24 mouse cellular contexts compared by ENCODE assay signal in genomic region chr2:180654666-180655065, GRCm38 (mm10). TPM values are rescaled to one million over a fixed set of nuclear protein-coding genes. Genes with fewer than 3 reads are reported as not detected.
DNase-seq lines count a peak whose midpoint lies in the region; ATAC-seq and TF ChIP-seq lines count a peak whose summit lies in the region.
"Had no signal": no experiment of that assay in that cellular context is flagged by ENCODE, and none has a peak within 500 bp of the region (broad histone marks: within the 10 kb centered on the region; RNA-seq: fewer than 3 reads in every experiment).

No protein-coding gene starts in this region.

- H3K4me1 ChIP-seq in forebrain, embryonic 10.5 days, result peaks cover 22% of the 10 kb centered on the region
- no peaks in the 10 kb centered on the region for H3K4me1 ChIP-seq in forebrain, postnatal 0 days (ENCODE audit: insufficient read depth)
- peaks cover 22% of the 10 kb centered on the region for H3K4me1 ChIP-seq in hindbrain, embryonic 10.5 days (replicated peaks)
- peaks cover 16% of the 10 kb centered on the region for H3K4me1 ChIP-seq in hindbrain, embryonic 12.5 days
- H3K4me1 ChIP-seq in midbrain, embryonic 12.5 days, result peaks cover 14% of the 10 kb centered on the region
- H3K4me1 ChIP-seq in midbrain, postnatal 0 days (ENCODE audit: insufficient read depth, low read length), result no peaks in the 10 kb centered on the region

- ATAC-seq in forebrain, postnatal 0 days, result no peak
- no peak for ATAC-seq in hindbrain, embryonic 12.5 days (ENCODE audit: low FRiP score)
- no peak for ATAC-seq in midbrain, embryonic 12.5 days (ENCODE audit: low FRiP score, low read depth)
- no peak for ATAC-seq in midbrain, postnatal 0 days (ENCODE audit: low FRiP score)
- ATAC-seq: activated CD4-positive, CD25-positive, alpha-beta regulatory T cell, adult 4 months; forebrain, embryonic 13.5 days; forebrain, embryonic 16.5 days; intestine, postnatal 0 days had no signal

- no peaks in the 10 kb centered on the region for H3K27me3 ChIP-seq in forebrain, embryonic 10.5 days (ENCODE audit: poor library complexity, severe bottlenecking)
- no peaks in the 10 kb centered on the region for H3K27me3 ChIP-seq in forebrain, postnatal 0 days (ENCODE audit: insufficient read depth, low read length)
- H3K27me3 ChIP-seq in hindbrain, embryonic 10.5 days (ENCODE audit: insufficient read depth, poor library complexity, severe bottlenecking), result no peaks in the 10 kb centered on the region
- H3K27me3 ChIP-seq in hindbrain, embryonic 12.5 days, result no peaks in the 10 kb centered on the region
- no peaks in the 10 kb centered on the region for H3K27me3 ChIP-seq in midbrain, embryonic 12.5 days
- no peaks in the 10 kb centered on the region for H3K27me3 ChIP-seq in midbrain, postnatal 0 days (ENCODE audit: insufficient read depth, low read length)
- H3K27me3 ChIP-seq: embryonic facial prominence, embryonic 13.5 days; forebrain, embryonic 13.5 days; hindbrain, embryonic 15.5 days had no signal

- H3K9me3 ChIP-seq in forebrain, embryonic 10.5 days, result no peaks in the 10 kb centered on the region
- H3K9me3 ChIP-seq in forebrain, postnatal 0 days (ENCODE audit: low read length), result no peaks in the 10 kb centered on the region
- H3K9me3 ChIP-seq in hindbrain, embryonic 10.5 days, result no peaks in the 10 kb centered on the region
- no peaks in the 10 kb centered on the region for H3K9me3 ChIP-seq in hindbrain, embryonic 12.5 days (replicated peaks)
- no peaks in the 10 kb centered on the region for H3K9me3 ChIP-seq in midbrain, embryonic 12.5 days
- no peaks in the 10 kb centered on the region for H3K9me3 ChIP-seq in midbrain, postnatal 0 days (ENCODE audit: low read length)
- H3K9me3 ChIP-seq: embryonic facial prominence, embryonic 13.5 days; forebrain, embryonic 13.5 days; hindbrain, embryonic 15.5 days had no signal

- H3K9ac ChIP-seq in forebrain, postnatal 0 days, result no peak overlapping the region
- no peak overlapping the region for H3K9ac ChIP-seq in hindbrain, embryonic 12.5 days
- H3K9ac ChIP-seq in midbrain, embryonic 12.5 days (replicated peaks), result no peak overlapping the region
- no peak overlapping the region for H3K9ac ChIP-seq in midbrain, postnatal 0 days (replicated peaks; ENCODE audit: low read length, poor library complexity, severe bottlenecking)
- H3K9ac ChIP-seq: embryonic facial prominence, embryonic 13.5 days; forebrain, embryonic 13.5 days; hindbrain, embryonic 15.5 days had no signal

- H3K4me2 ChIP-seq in forebrain, postnatal 0 days (ENCODE audit: low read depth), result no peak overlapping the region
- H3K4me2 ChIP-seq in hindbrain, embryonic 12.5 days (replicated peaks), result no peak overlapping the region
- no peak overlapping the region for H3K4me2 ChIP-seq in midbrain, embryonic 12.5 days (replicated peaks)
- H3K4me2 ChIP-seq in midbrain, postnatal 0 days (ENCODE audit: low read depth, low read length, poor library complexity, severe bottlenecking), result no peak overlapping the region
- H3K4me2 ChIP-seq: embryonic facial prominence, embryonic 13.5 days; forebrain, embryonic 13.5 days; hindbrain, embryonic 15.5 days had no signal

- 0 out of 2 replicates have a peak overlapping the region, but pooled peaks have one; percentile 15 for H3K27ac ChIP-seq in forebrain, embryonic 10.5 days
- no peak overlapping the region for H3K27ac ChIP-seq in forebrain, postnatal 0 days (ENCODE audit: low read depth, low read length)
- H3K27ac ChIP-seq in hindbrain, embryonic 10.5 days, result peak overlapping the region; percentile 74
- H3K27ac ChIP-seq in hindbrain, embryonic 12.5 days, result no peak overlapping the region
- 0 out of 2 replicates have a peak overlapping the region, but pooled peaks have one; percentile 42 for H3K27ac ChIP-seq in midbrain, embryonic 12.5 days (replicated peaks)
- H3K27ac ChIP-seq in midbrain, postnatal 0 days (ENCODE audit: low read depth, low read length), result no peak overlapping the region
- H3K27ac ChIP-seq: embryonic facial prominence, embryonic 13.5 days; forebrain, embryonic 13.5 days; gastrocnemius, adult 2 months; hindbrain, embryonic 15.5 days had no signal

- H3K36me3 ChIP-seq in forebrain, embryonic 10.5 days (replicated peaks), result 0 out of 2 replicates have a peak, but pooled peaks cover under 1% of the 10 kb centered on the region
- H3K36me3 ChIP-seq in forebrain, postnatal 0 days (ENCODE audit: insufficient read depth), result no peaks in the 10 kb centered on the region
- 0 out of 2 replicates have a peak, but pooled peaks cover under 1% of the 10 kb centered on the region for H3K36me3 ChIP-seq in hindbrain, embryonic 10.5 days
- H3K36me3 ChIP-seq in hindbrain, embryonic 12.5 days, result no peaks in the 10 kb centered on the region
- no peaks in the 10 kb centered on the region for H3K36me3 ChIP-seq in midbrain, embryonic 12.5 days
- no peaks in the 10 kb centered on the region for H3K36me3 ChIP-seq in midbrain, postnatal 0 days (ENCODE audit: insufficient read depth, low read length)
- H3K36me3 ChIP-seq: embryonic facial prominence, embryonic 13.5 days; hindbrain, embryonic 15.5 days had no signal

- H3K4me3 ChIP-seq in forebrain, embryonic 10.5 days, result no peak overlapping the region
- H3K4me3 ChIP-seq in forebrain, postnatal 0 days (ENCODE audit: low read depth, low read length), result no peak overlapping the region
- no peak overlapping the region for H3K4me3 ChIP-seq in hindbrain, embryonic 10.5 days
- H3K4me3 ChIP-seq in hindbrain, embryonic 12.5 days, result no peak overlapping the region
- H3K4me3 ChIP-seq in midbrain, embryonic 12.5 days, result no peak overlapping the region
- H3K4me3 ChIP-seq in midbrain, postnatal 0 days (ENCODE audit: low read depth, low read length), result no peak overlapping the region
- H3K4me3 ChIP-seq: embryonic facial prominence, embryonic 13.5 days; erythroblast, embryonic 14.5 days; forebrain, embryonic 13.5 days; gastrocnemius, adult 2 months; hindbrain, embryonic 15.5 days had no signal

- WGBS in forebrain, embryonic 10.5 days, result 82% methylated on average over 7 of the region's 7 CpGs
- 82% methylated on average over 7 of the region's 7 CpGs for WGBS in forebrain, postnatal 0 days
- WGBS in hindbrain, embryonic 10.5 days, result 79% methylated on average over 7 of the region's 7 CpGs
- 80% methylated on average over 7 of the region's 7 CpGs for WGBS in hindbrain, embryonic 12.5 days
- 84% methylated on average over 7 of the region's 7 CpGs for WGBS in midbrain, embryonic 12.5 days
- WGBS in midbrain, postnatal 0 days, result 84% methylated on average over 7 of the region's 7 CpGs

- TF ChIP-seq CTCF in forebrain, postnatal 0 days (IDR thresholded peaks at IDR 0.05; ENCODE audit: low read depth), result no peak
- TF ChIP-seq CTCF in midbrain, postnatal 0 days (IDR thresholded peaks at IDR 0.05), result no peak

- peak; percentile 48 to 49 for DNase-seq in cerebellum, postnatal 10 days
- no peak for DNase-seq in cerebellum, adult 9-10 months
- DNase-seq in forebrain, embryonic 10.5 days (ENCODE audit: extremely low spot score, low spot score), result no peak
- DNase-seq in forebrain, postnatal 0 days, result no peak
- no peak for DNase-seq in hindbrain, embryonic 10.5 days (ENCODE audit: low spot score)
- no peak for DNase-seq in midbrain, postnatal 0 days (ENCODE audit: low spot score)
- DNase-seq: adrenal gland, adult 8-10 months; adrenal gland, postnatal 25 days; cerebellum, adult 11-12 months; cerebellum, adult 8-10 months; gastrocnemius, adult 2 months; gastrocnemius, postnatal 14 days; heart, adult 18-20 months had no signal

RNA-seq across cellular contexts. Expression of gene Tcfl5, which starts 12.2 kb away (rescaled TPM):
- 0.20 and 0.30 TPM in 2 replicates for polyA plus RNA-seq in forebrain, embryonic 10.5 days (2016; fragmentation: Nextera tagmentation; extraction: Ambion mirVana)
- total RNA-seq in forebrain, postnatal 0 days (2014; rRNA removed), result 5.3 and 5.9 TPM in 2 replicates
- polyA plus RNA-seq in forebrain, postnatal 0 days (2015; fragmentation: Nextera tagmentation; extraction: Ambion mirVana), result 0.88 and 1.2 TPM in 2 replicates
- polyA plus RNA-seq in hindbrain, embryonic 10.5 days (2016; fragmentation: Nextera tagmentation; extraction: Ambion mirVana), result 0.14 and 0.30 TPM in 2 replicates
- 0.30 and 0.44 TPM in 2 replicates for polyA plus RNA-seq in hindbrain, embryonic 12.5 days (2016; fragmentation: Nextera tagmentation; extraction: Ambion mirVana)
- polyA plus RNA-seq in midbrain, embryonic 12.5 days (2016; fragmentation: Nextera tagmentation; extraction: Ambion mirVana), result 0.24 TPM in 1 of 2 replicates, not detected in the other
- 5.9 and 7.8 TPM in 2 replicates for total RNA-seq in midbrain, postnatal 0 days (2014; rRNA removed)
- 0.79 and 1.0 TPM in 2 replicates for polyA plus RNA-seq in midbrain, postnatal 0 days (2015; fragmentation: Nextera tagmentation; extraction: Ambion mirVana)
- total RNA-seq: adrenal gland, adult 8-10 months; adrenal gland, postnatal 25 days; gastrocnemius, adult 2 months; heart, adult 18-20 months had no signal
- polyA plus RNA-seq: activated CD4-positive, CD25-positive, alpha-beta regulatory T cell, adult 4 months; erythroblast, embryonic 14.5 days; forebrain, embryonic 13.5 days; heart, embryonic 14.5 days; heart, postnatal 0 days had no signal

RNA-seq across cellular contexts. Expression of gene Dido1, which starts 55.1 kb away (rescaled TPM):
- 33.8 and 34.3 TPM in 2 replicates for polyA plus RNA-seq in forebrain, embryonic 10.5 days (2016; fragmentation: Nextera tagmentation; extraction: Ambion mirVana)
- total RNA-seq in forebrain, postnatal 0 days (2014; rRNA removed), result 41.2 and 50.2 TPM in 2 replicates
- 12.2 and 17.6 TPM in 2 replicates for polyA plus RNA-seq in forebrain, postnatal 0 days (2015; fragmentation: Nextera tagmentation; extraction: Ambion mirVana)
- polyA plus RNA-seq in hindbrain, embryonic 10.5 days (2016; fragmentation: Nextera tagmentation; extraction: Ambion mirVana), result 31.9 and 33.3 TPM in 2 replicates
- 37.2 and 42.1 TPM in 2 replicates for polyA plus RNA-seq in hindbrain, embryonic 12.5 days (2016; fragmentation: Nextera tagmentation; extraction: Ambion mirVana)
- 41.4 and 43.6 TPM in 2 replicates for polyA plus RNA-seq in midbrain, embryonic 12.5 days (2016; fragmentation: Nextera tagmentation; extraction: Ambion mirVana)
- total RNA-seq in midbrain, postnatal 0 days (2014; rRNA removed), result 36.7 and 44.1 TPM in 2 replicates
- 19.3 and 22.2 TPM in 2 replicates for polyA plus RNA-seq in midbrain, postnatal 0 days (2015; fragmentation: Nextera tagmentation; extraction: Ambion mirVana)

RNA-seq across cellular contexts. Expression of gene Gid8, which starts 55.3 kb away (rescaled TPM):
- polyA plus RNA-seq in forebrain, embryonic 10.5 days (2016; fragmentation: Nextera tagmentation; extraction: Ambion mirVana), result 46.8 and 47.7 TPM in 2 replicates
- 49.8 and 69.9 TPM in 2 replicates for total RNA-seq in forebrain, postnatal 0 days (2014; rRNA removed)
- 43.6 and 50.6 TPM in 2 replicates for polyA plus RNA-seq in forebrain, postnatal 0 days (2015; fragmentation: Nextera tagmentation; extraction: Ambion mirVana)
- polyA plus RNA-seq in hindbrain, embryonic 10.5 days (2016; fragmentation: Nextera tagmentation; extraction: Ambion mirVana), result 50.0 and 50.8 TPM in 2 replicates
- polyA plus RNA-seq in hindbrain, embryonic 12.5 days (2016; fragmentation: Nextera tagmentation; extraction: Ambion mirVana), result 54.8 and 57.3 TPM in 2 replicates
- 54.6 and 59.2 TPM in 2 replicates for polyA plus RNA-seq in midbrain, embryonic 12.5 days (2016; fragmentation: Nextera tagmentation; extraction: Ambion mirVana)
- total RNA-seq in midbrain, postnatal 0 days (2014; rRNA removed), result 43.6 and 56.4 TPM in 2 replicates
- 44.5 and 46.5 TPM in 2 replicates for polyA plus RNA-seq in midbrain, postnatal 0 days (2015; fragmentation: Nextera tagmentation; extraction: Ambion mirVana)

RNA-seq across cellular contexts. Expression of gene Col9a3, which starts 57.1 kb away (rescaled TPM):
- 3.6 and 3.7 TPM in 2 replicates for polyA plus RNA-seq in forebrain, embryonic 10.5 days (2016; fragmentation: Nextera tagmentation; extraction: Ambion mirVana)
- 42.4 and 47.9 TPM in 2 replicates for total RNA-seq in forebrain, postnatal 0 days (2014; rRNA removed)
- 46.8 and 49.5 TPM in 2 replicates for polyA plus RNA-seq in forebrain, postnatal 0 days (2015; fragmentation: Nextera tagmentation; extraction: Ambion mirVana)
- polyA plus RNA-seq in hindbrain, embryonic 10.5 days (2016; fragmentation: Nextera tagmentation; extraction: Ambion mirVana), result 10.2 and 14.3 TPM in 2 replicates
- 171 and 195 TPM in 2 replicates for polyA plus RNA-seq in hindbrain, embryonic 12.5 days (2016; fragmentation: Nextera tagmentation; extraction: Ambion mirVana)
- polyA plus RNA-seq in midbrain, embryonic 12.5 days (2016; fragmentation: Nextera tagmentation; extraction: Ambion mirVana), result 20.1 and 40.2 TPM in 2 replicates
- total RNA-seq in midbrain, postnatal 0 days (2014; rRNA removed), result 19.9 and 47.6 TPM in 2 replicates
- polyA plus RNA-seq in midbrain, postnatal 0 days (2015; fragmentation: Nextera tagmentation; extraction: Ambion mirVana), result 29.6 and 29.8 TPM in 2 replicates
- total RNA-seq: gastrocnemius, adult 2 months had no signal

Comparison
In these comparisons a context has a peak if more than half of its experiments do, and no peak if none do; other contexts are left out.
1. DNase-seq: peak in cerebellum, postnatal 10 days (2 of 2); none in cerebellum, adult 9-10 months (single experiment), forebrain, embryonic 10.5 days (single experiment), forebrain, postnatal 0 days (single experiment), hindbrain, embryonic 10.5 days (single experiment) and midbrain, postnatal 0 days (single experiment).
2. H3K27ac ChIP-seq: peak in forebrain, embryonic 10.5 days (single experiment), hindbrain, embryonic 10.5 days (single experiment) and midbrain, embryonic 12.5 days (single experiment); none in forebrain, postnatal 0 days (single experiment), hindbrain, embryonic 12.5 days (single experiment) and midbrain, postnatal 0 days (single experiment).